Mouse (Mus musculus) right cerebral cortex, adult 2 months (tissue): Measurements from ENCODE around the gene 1700024P04Rik.
"Not testable (repeated sequence)": the region's sequence is repeated elsewhere in the genome, so short reads cannot be mapped to it uniquely, and the experiment has no call there.

Source experiments
- DNase-seq, 2 experiments: peaks; one replicate each; pipeline ENCODE4 v3.0.0; 2021 to 2022; ENCODE audit warnings: low spot score in 2 of 2

Gene 1700024P04Rik

DNA sequence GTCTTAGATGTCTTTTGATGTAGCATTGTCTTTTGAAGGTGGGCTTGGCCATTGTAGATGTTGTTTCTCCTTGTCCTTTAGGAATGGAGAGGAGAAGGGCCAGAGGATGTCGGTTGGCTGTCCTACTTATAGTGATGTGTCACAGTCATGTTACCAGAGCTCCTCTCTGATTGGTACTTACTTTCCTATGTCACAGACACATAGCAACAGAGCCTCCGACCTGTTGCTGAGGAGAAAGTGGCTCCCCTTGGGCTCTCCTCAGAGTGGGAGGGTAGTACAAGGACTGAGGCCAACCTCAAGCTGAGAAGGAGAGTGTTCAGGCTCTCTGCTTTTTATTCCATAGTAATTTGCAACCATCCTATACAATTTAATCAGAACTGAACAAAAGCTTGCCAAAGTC lies at the start of gene 1700024P04Rik:
Gene 1700024P04Rik, minus strand, starts transcription at position 101 of the 400 bp plus-strand sequence.
- DNase-seq = no peak

DNA sequence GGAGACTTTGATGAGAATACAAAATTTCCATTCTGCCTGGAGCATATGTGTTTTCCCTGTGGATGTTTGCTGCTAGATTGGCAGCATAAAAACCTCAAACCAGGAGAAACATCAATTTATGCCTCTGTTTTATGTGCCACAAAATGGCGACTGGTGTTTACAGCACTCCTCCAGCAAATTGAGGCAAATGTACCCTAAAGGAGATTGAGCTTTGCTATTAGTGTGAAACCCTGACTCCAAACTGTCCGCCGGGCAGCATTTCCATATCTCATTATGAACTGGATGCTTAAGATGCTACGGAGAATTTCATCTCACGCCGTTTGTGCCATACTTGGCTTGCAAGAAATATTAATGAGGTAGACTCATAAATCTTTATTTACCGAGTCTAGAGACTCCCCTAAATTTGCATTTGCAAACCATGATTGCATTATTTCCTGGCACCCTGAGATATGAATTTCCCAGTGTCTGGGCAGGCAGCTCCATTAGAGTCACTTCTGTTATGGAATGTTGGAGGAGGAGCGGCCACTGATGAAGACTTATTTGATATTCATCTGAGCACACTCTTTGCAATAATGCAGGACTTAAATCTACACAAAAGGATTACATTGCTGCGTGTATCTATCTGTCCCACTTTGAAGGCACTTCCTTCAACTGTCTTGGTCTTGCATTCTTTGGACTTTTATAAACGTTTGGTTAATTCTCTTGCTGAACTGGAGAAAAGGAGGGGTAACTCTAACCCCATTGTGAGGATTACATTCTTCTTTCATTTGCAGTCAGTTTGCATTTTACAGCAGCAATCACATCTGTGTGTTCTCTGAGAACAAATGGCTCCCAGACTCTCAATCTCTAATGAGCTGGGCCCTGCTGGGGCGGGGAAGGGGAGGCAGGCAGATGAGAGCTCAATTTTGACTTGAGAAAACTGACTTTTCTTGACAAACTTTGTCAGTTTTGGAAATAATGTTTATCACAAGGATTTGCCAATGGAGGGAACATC lies 47.2 kb upstream of the 1700024P04Rik start:
- DNase-seq = no peak

DNA sequence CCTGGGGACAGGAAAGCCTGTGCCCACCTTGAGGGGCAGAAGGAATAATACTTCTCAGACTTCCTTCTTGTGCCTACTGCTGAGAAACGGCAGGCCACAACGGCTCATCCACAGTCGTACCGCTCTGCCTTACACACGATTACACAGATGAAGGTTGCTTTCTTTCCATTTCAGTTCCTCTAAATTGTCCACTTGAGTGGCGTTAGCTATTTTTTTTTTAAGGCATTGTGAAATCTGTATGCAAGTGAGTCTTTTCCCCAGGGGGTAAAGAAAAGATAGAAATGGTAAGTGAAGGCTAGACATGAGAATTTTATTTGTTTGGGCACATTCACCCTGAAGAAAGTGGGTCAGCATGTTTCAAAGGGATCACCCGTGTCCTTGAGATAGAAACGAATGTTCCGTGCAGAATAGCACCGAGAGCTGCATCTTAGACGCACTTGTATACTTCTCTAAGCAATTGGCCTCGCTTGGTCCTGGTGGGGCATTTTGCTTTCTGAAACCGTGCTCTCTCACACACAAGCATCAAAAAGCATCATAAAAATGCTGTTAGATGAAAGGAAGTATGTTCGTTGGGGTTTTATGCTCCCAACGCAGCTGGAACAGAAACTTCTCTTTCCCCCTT lies 46.3 kb upstream of the 1700024P04Rik start:
- no peak for DNase-seq

DNA sequence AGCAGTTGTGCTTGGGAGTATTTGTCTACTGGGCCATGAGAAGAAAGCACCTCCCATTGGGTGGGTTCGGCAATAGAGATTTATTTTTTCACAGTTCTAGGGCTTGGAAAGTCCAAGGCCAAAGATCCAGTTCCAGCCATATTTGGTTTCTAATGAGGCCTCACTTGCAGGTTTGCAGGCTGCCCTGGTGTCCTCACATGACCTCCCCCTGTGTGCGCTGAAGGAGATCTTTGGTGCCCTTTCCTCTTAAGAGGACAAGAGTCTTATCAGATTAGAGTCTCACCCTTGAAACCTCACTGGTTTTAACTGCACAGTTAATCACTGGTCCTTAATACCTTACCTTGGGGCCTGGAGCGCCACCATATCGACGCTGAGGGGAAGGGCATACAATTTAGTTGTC lies 40.9 kb upstream of the 1700024P04Rik start:
- DNase-seq = no peak

DNA sequence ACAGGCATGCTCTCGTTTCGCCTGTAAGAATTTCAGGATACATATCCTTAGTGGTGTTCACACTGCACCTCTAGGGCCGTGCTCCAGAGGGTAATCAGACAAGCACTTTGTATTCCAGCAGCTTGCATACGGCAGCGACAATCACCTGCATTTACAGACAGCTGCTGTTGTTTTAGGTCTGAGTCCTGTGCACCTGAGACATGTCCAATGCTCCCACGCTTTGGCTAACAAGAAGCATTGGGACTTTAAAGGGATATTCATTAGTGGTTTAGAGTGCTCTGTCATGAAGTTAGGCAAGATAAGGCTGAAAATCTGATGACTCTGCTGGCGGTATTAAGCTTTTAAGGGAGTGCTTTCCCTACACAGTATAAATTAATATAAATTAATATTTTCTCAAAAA lies 37.7 kb upstream of the 1700024P04Rik start:
- no peak for DNase-seq

DNA sequence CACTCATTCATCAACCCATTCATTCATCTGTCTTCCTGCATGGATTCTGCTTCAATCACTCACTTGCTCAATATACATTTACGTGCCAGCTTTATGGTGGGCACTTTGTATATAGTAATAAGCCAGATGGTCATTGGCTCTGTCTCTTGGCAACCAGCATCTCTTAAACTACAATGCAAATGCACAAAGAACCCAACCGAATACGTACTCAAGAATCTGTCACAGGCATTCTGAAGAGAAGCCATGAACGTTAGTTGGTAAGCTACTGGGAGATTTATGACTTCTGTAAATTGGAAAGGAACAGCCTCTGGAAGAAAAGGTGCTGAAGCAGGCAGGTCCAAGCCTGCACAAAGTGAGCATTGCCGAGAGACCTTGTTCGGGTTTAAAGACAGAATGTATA lies 36.8 kb upstream of the 1700024P04Rik start:
- no peak for DNase-seq

DNA sequence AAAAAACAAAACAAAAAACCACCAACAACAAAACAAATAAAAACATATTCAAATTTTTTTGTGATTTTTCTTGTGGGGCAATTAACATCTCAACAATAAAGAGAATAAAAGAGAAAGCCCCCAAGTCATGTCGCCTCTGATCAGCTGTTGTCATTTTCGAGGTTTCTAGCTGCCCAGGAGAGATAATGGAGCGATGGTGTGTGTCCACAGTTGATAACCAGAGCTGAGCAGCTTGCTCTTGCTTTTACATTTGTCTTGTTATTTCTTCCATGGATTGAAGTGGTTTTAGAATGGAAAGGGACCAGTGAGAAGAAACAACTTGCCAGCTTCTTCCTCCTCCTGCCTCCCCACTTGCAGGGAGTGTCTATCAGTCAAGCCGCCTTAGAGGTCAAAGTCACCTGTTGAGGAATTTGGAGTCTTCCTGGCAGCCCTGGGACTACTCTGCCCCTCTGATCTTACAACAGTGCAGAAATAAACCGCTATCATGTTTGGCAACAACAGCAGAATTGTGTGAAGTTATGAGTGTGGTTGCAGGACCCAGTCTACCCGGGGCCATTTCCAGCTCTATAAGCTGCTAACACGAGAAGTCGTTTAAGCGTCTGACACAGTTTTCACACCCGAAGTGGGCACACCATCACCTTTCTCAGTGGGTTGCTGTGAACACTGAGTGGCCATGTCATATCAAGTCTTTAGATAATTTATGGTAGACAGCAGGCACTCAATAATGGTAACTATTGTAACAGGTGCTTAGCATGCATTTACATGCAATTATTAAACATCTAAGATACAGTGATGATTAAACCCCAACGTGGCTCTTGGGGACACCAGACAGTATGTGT lies 35.7 kb upstream of the 1700024P04Rik start:
- DNase-seq = no peak

DNA sequence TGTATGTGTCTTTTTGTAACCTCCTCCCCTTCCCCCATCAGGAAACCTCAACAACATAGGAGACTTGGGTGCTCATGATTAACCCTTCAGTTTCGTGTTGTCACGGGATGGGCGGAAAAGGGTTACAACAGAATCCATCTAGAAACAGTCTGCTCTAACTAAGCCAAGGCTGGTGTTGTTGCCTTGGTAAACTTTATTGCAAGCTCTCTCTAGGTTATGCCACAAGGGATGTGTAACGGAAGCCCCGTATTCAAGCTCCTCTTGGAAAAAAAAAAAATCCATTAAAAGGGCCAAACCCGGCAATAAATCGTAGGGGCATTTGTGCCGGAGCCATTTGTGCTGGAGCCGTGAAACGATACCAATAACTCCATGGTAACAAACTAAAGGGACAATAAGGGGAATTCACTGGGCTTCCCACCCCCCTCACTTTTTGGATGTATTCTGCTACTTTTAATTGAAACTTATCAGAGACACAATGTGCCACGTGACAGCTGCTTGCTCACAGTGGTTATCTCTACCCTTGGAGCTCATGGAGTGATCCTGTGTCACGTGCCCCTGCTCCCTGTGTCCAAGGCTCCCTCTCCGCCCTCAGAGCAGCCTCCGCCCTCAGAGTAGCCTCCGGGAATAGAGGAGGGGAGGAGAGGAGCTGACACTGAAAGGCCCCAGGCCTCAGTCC lies 34.3 kb upstream of the 1700024P04Rik start:
- DNase-seq = no peak

DNA sequence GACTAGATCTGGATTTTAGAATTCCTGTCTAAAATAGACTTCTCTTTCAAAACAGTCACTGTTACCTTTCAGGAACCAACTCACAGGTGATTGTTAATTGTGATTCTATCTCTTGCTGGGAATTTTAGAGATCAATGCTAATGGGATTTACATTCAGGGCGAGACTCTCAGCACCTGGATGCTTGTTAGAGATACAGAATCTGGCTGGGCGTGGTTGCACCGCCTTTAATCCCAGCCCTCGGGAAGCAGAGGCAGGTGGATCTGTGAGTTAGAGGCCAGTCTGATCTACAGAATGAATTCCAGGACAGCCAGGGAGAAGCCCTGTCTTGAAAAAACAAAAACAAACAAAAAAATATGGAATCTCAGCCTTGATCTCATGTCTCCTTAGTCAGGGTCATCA lies 32.3 kb upstream of the 1700024P04Rik start:
- no peak for DNase-seq

DNA sequence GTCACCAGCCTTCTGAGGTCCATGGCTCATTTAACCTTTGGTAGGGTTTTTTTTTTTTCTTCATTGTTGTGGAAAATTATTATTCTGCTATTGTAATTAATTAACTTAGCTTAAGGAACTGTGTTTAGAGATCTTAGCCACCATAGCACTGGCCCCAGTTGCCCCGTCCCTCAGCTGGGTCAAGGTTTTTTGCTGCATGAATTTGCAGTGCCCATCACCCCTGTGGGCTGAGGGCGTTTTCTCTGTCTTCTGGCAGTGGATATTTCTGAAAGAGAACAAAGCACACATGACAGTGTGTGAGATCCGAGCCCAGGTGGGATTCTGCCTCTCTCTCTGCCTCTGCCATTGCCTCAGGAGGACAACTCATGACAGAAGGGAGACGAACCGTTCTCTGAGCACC lies 28.5 kb upstream of the 1700024P04Rik start:
- no peak for DNase-seq

DNA sequence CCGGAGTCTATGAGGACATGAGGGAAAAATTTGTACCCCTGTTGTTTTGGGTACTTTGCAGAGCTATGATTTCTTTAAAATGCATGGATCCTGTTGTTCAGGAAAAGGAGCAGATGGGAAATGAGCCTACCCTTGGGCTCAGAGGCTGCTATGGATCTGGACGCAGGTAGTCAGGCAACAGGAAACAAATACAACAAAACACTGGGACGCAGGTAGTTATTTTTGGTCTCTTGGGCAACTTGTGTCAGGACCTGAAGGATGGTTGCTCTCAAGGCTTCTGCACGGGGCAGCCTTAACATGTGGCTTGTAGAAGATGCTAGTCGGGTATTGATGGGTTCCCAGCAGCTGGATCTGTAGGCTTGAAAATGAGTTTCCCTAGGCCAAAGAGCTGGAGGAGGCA lies 23.6 kb upstream of the 1700024P04Rik start:
- no peak for DNase-seq

DNA sequence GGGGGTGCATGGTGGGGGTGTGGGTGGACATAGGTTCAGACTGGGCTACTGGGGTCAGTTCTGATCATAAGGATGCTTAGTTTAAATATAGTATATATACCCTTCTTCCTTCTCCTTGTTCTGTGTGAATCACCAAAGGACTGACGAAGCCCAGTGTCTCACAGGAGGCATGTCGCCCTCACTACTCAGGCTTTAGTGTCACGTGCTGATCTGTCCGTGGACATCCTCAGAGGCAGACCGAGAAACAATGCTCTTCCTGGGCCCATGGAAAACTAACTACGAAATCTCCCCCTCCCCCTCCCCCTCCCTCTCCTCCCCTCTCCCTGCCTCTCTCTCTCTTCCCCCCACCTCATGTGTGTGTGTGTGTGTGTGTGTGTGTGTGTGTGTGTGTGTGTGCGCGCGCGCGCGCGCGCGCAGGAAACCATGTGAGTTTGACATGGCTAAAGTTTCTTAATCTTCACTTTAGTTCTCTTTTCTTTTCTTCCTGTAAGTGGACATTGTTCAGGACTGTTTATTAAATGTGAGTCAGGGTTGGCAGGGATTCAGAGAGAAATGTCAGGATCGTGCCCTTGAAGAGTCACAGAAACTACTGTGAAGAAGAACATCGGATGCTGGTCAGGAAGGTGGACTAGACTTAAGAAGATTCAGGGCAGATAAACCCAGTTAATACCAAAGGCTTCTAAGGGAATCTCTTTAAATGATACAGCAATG lies 22.2 kb upstream of the 1700024P04Rik start:
- DNase-seq = no peak

DNA sequence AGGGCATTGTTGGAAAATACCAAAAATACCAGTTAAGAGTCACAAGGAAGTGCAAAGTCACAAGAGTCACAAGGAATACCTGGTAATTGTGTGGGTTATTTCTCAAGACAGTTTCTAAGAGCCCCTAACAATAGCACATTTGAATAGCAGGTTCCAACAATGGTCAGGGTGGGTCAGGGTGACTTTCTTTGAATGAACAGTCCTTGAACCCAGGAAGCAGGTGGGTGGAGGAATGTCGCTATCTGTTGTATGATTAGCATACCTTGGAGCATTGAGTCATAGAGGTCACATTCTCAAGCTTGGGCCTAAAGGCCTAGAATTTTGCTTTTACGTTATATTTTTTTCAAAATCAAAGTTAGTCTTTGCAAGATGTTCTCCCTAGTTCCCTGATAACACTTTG lies 17.3 kb upstream of the 1700024P04Rik start:
- not testable (repeated sequence) for DNase-seq

DNA sequence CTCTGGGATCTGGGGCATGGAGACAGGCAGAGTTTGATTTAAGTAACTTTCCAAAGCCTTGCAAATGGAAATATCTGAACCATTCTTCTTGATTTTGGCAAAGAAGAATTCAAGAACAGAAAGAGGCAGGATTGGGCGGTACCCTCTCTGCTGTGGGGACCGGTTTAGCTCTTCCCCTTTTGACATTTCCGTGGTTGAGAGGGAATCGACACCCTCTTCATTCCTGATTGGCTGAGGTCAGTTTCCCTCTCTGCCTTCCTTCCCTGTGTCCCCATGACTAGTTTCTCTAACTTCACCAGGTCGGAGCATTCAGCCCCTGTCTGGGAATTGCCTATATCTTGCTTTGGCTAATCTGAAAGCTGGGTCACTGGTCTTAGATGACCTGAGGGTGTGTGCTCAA lies 12.7 kb upstream of the 1700024P04Rik start:
- no peak for DNase-seq

DNA sequence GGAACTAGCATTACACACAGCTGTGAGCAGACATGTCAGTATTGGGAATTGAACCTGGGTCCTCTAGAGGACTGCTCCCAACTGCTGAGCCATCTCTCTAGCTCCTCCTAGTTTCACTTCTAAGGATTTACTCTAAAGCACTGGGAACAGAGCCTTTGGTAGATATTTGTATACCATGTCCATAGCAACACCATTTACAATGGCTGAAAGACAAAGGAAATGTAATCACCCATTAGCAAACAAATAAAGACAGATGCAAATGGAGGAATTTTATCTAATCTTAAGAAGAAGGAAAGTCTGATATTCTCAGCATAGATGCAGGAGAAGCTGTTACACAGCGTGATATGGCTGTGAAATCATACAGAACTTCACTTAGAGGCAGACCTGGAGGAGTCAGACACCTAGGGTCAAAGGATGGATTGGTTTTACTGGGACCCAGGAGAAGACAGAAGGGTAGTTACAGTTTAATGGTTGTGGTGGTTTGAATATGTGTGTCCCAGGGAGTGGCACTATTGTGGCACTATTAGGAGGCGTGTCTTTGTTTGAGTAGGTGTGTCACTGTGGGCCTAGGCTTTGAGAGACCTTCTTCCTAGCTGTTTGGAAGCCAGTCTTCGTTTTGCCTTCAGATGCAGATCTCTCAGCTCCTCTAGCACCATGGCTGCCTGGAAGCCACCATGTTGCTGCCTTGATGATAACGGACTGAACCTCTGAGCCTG lies 7.1 kb downstream of the 1700024P04Rik start:
- no peak for DNase-seq

DNA sequence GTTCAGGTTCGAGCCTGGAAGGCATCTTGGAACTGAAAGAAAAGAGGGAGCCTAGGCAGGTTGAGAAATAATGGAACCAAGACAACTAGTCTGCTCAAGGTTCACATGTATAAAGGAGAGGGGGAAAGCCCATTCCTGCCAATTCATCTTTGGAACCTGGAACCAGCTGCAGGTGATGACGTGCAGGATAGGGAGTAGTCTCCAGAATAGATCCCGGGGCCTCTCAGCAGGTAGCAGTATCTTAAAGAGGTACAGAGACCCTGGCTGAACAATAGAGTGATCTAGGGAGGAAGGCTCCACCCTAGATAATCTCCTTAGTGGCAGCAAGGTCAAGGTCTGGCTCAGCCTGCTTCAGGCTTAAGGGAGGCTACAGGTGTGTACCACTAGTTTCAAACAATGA lies 8.3 kb downstream of the 1700024P04Rik start:
- DNase-seq = not testable (repeated sequence)

DNA sequence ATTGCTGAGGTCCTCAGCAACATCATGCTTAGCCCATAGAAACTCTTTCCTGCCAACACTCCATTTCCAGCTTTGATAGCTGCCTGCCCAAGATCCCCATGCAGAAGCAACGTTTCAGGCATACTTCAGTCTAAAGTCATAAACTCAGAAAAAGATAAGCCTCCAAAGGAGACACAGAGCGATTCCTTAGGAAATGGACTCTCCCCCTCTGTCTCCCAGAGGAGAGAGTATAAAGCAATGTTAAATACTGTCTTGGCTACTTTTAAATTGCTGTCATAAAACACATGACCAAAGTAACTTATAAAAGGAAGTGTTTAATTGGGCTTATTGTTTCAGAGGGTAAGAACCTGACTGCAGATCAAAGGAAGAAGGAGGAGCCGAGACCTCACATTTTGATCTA lies 12.3 kb downstream of the 1700024P04Rik start:
- no peak for DNase-seq

DNA sequence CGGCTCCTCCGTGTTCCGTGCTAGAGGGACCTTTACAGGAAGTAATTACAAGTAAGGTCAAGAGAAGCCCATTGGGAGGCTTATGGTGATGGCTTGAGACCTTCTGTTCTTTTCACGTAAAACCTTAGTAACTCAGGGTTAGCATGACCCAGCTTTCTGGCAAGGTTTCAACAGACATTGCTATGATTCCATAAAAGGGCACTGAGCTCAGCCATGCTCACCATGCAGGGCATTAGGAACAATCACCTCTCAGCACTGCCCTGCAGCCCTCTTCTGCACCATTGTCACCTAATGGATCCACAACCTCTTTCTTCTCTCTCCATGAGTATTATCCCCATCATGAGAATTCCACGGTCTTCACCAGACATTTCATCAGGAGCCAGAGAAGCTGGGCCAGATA lies 12.7 kb downstream of the 1700024P04Rik start:
- no peak for DNase-seq

DNA sequence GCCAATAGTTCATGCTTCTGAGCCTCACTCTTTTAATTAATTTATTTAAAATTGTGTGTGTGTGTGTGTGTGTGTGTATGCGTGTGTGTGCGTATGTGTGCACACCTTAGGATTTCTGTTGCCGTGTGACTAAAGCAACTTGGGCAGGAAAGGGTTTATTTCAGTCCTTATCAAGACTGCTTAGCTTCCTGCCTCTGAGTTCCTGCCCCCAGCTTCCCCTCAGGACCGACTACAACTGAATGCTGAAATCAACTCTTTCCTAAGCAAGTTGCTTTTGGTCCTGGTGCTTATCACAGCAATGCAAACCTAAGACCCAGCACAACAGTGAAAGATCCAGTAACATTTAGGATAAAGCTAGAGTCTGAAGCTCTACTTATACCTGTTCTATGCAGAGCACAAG lies 15.8 kb downstream of the 1700024P04Rik start:
- no peak for DNase-seq

DNA sequence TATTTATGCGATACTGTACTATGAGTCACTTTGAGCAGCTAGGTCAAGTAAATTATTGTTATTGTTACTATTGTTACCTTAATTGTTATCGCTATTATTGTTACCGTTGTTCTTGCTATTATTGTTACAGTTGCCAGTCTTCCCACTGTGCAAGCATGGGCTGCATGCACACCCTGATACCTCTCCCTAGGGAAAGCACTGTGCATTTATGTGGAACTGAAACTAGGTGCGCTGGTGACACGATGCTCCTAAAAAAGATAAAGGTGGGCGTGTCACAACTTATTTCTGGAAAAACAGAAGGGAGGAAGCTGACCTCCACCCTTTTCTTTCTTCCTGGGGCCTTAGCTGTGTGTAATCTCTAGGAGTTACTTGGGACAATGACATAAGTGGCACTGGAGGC lies 16.4 kb downstream of the 1700024P04Rik start:
- DNase-seq = no peak
